Mouse (Mus musculus) limb, embryonic 12.5 days (tissue): ENCODE results near the gene Man1c1. TPM values are rescaled to one million over a fixed set of nuclear protein-coding genes. Genes with fewer than 3 reads are reported as not detected.

Source experiments
- ATAC-seq: fragments of 200-750 bp; cut with Nextera tagmentation; 2 replicates; pipeline ENCODE4 v1.8.0; 2017; ENCODE audit warnings: low read depth, moderate TSS enrichment; ENCODE audit not compliant: insufficient number of reproducible peaks, insufficient read depth, low FRiP score, low TSS enrichment
- H3K27ac ChIP-seq: fragments of 300-500 bp; sonication (generic); 2 replicates; pipeline ENCODE4 v1.5.1; 2016; ENCODE audit warnings: mild to moderate bottlenecking, moderate library complexity
- H3K27me3 ChIP-seq: fragments of 300-500 bp; sonication (generic); 2 replicates; pipeline ENCODE4 v1.6.1; 2016; ENCODE audit warnings: mild to moderate bottlenecking, moderate library complexity
- H3K36me3 ChIP-seq: fragments of 300-500 bp; sonication (generic); 2 replicates; pipeline ENCODE4 v1.6.1; 2016; ENCODE audit warnings: mild to moderate bottlenecking, moderate library complexity
- H3K4me1 ChIP-seq: fragments of 300-500 bp; sonication (generic); replicated peaks from 2 replicates; pipeline ENCODE4 v1.6.1; 2016
- H3K4me2 ChIP-seq: fragments of 300-500 bp; sonication (generic); 2 replicates; pipeline ENCODE4 v1.6.1; 2016; ENCODE audit warnings: mild to moderate bottlenecking, moderate library complexity
- H3K4me3 ChIP-seq: fragments of 300-500 bp; sonication (generic); replicated peaks from 2 replicates; pipeline ENCODE4 v1.5.1; 2016; ENCODE audit warnings: mild to moderate bottlenecking
- H3K9ac ChIP-seq: fragments of 300-500 bp; sonication (generic); replicated peaks from 2 replicates; pipeline ENCODE4 v1.6.1; 2016; ENCODE audit warnings: mild to moderate bottlenecking, moderate library complexity
- H3K9me3 ChIP-seq: fragments of 300-500 bp; sonication (generic); 2 replicates; pipeline ENCODE4 v1.6.1; 2016; ENCODE audit warnings: mild to moderate bottlenecking, moderate library complexity
- WGBS: fragments of 180-500 bp; shearing (Covaris S2); methylation state at CpG from one replicate; pipeline ENCODE4 v1.1.7; 2016; 5-methylcytosine and 5-hydroxymethylcytosine counted together
- polyA plus RNA-seq: library from polyadenylated mRNA; unstranded; fragments of >200 nt; fragmentation: Nextera tagmentation; extraction: Ambion mirVana; gene quantifications from 2 replicates; pipeline ENCODE4 v1.2.1, GENCODE M21; 2016

The Man1c1 gene
- polyA plus RNA-seq, 1 experiment from 2014 or later: 2.9 TPM

- Histone ChIP-seq H3K36me3 (peaks cover 63% of the 10 kb centered on the region), H3K27ac (no peak overlapping the region), H3K9ac (no peak overlapping the region), H3K4me2 (no peak overlapping the region), H3K9me3 (no peaks in the 10 kb centered on the region), H3K4me1 (peaks cover 8% of the 10 kb centered on the region), H3K4me3 (no peak overlapping the region), H3K27me3 (no peaks in the 10 kb centered on the region)
- no peak for ATAC-seq
- WGBS: 86% methylated on average over 10 of the region's 10 CpGs
These were observed 165.0 kb downstream of the Man1c1 start for GRCm38 (mm10) chr4:134538997-134539580.

- peak overlapping the region; percentile 50 for H3K9ac ChIP-seq
- no peak for ATAC-seq
- peak overlapping the region; percentile 95 for H3K4me3 ChIP-seq
- no peaks in the 10 kb centered on the region for H3K9me3 ChIP-seq
- peaks cover 41% of the 10 kb centered on the region for H3K36me3 ChIP-seq
- H3K27me3 ChIP-seq: no peaks in the 10 kb centered on the region
- H3K27ac ChIP-seq: peak overlapping the region; percentile 66; the same call in 1 of the 2 replicates
- H3K4me1 ChIP-seq: peaks cover 23% of the 10 kb centered on the region
- 18% methylated on average over 8 of the region's 8 CpGs for WGBS
- peak overlapping the region; percentile 77 for H3K4me2 ChIP-seq
These were observed 168.3 kb downstream of the Man1c1 start for GRCm38 (mm10) chr4:134535787-134536151.

- peaks cover 41% of the 10 kb centered on the region for H3K36me3 ChIP-seq
- peak within 1 kb of the TSS; percentile 88 for H3K27ac ChIP-seq
- under 1% methylated on average over 71 of the region's 71 CpGs for WGBS
- H3K9me3 ChIP-seq: no peaks in the 10 kb centered on the region
- H3K4me3 ChIP-seq: peak within 1 kb of the TSS; percentile 95
- H3K27me3 ChIP-seq: no peaks in the 10 kb centered on the region
- ATAC-seq: peak; percentile 95
- peak within 1 kb of the TSS; percentile 77 for H3K4me2 ChIP-seq
- peak within 1 kb of the TSS; percentile 88 for H3K9ac ChIP-seq
- peaks cover 23% of the 10 kb centered on the region for H3K4me1 ChIP-seq
These were observed 168.9 kb downstream of the Man1c1 start, which contains the start of gene Mtfr1l for GRCm38 (mm10) chr4:134534932-134535786. Gene Mtfr1l (minus strand): TSS chr4:134535387.

GRCm38 (mm10) chr4:134534124-134534886 lies 169.8 kb downstream of the Man1c1 start:
- peak overlapping the region; percentile 95 for H3K4me3 ChIP-seq
- no peaks in the 10 kb centered on the region for H3K9me3 ChIP-seq
- H3K27ac ChIP-seq: peak overlapping the region; percentile 88
- peaks cover 41% of the 10 kb centered on the region for H3K36me3 ChIP-seq
- under 1% methylated on average over 57 of the region's 57 CpGs for WGBS
- H3K4me1 ChIP-seq: peaks cover 23% of the 10 kb centered on the region
- no peak for ATAC-seq
- H3K9ac ChIP-seq: peak overlapping the region; percentile 88
- no peaks in the 10 kb centered on the region for H3K27me3 ChIP-seq
- peak overlapping the region; percentile 77 for H3K4me2 ChIP-seq

GRCm38 (mm10) chr4:134533421-134533820 lies 170.7 kb downstream of the Man1c1 start:
- H3K4me2 ChIP-seq: peak overlapping the region; percentile 77
- peaks cover 23% of the 10 kb centered on the region for H3K4me1 ChIP-seq
- no peaks in the 10 kb centered on the region for H3K27me3 ChIP-seq
- no peak for ATAC-seq
- peaks cover 41% of the 10 kb centered on the region for H3K36me3 ChIP-seq
- no peaks in the 10 kb centered on the region for H3K9me3 ChIP-seq
- H3K4me3 ChIP-seq: peak overlapping the region; percentile 95
- no peak overlapping the region for H3K9ac ChIP-seq
- WGBS: 80% methylated on average over 4 of the region's 4 CpGs
- no peak overlapping the region for H3K27ac ChIP-seq

GRCm38 (mm10) chr4:134532928-134533327 lies 171.2 kb downstream of the Man1c1 start:
- H3K4me1 ChIP-seq: peaks cover 23% of the 10 kb centered on the region
- H3K4me3 ChIP-seq: no peak overlapping the region
- H3K9ac ChIP-seq: no peak overlapping the region
- no peaks in the 10 kb centered on the region for H3K9me3 ChIP-seq
- no peak overlapping the region for H3K27ac ChIP-seq
- 79% methylated on average over 4 of the region's 4 CpGs for WGBS
- H3K4me2 ChIP-seq: no peak overlapping the region
- peaks cover 41% of the 10 kb centered on the region for H3K36me3 ChIP-seq
- H3K27me3 ChIP-seq: no peaks in the 10 kb centered on the region
- no peak for ATAC-seq

- H3K36me3 ChIP-seq: peaks cover 99% of the 10 kb centered on the region
- no peak overlapping the region for H3K4me2 ChIP-seq
- 87% methylated on average over 5 of the region's 5 CpGs for WGBS
- no peaks in the 10 kb centered on the region for H3K27me3 ChIP-seq
- H3K9ac ChIP-seq: no peak overlapping the region
- H3K4me3 ChIP-seq: no peak overlapping the region
- no peak overlapping the region for H3K27ac ChIP-seq
- no peaks in the 10 kb centered on the region for H3K4me1 ChIP-seq
- no peaks in the 10 kb centered on the region for H3K9me3 ChIP-seq
- ATAC-seq: no peak
These were observed 177.9 kb downstream of the Man1c1 start for GRCm38 (mm10) chr4:134526220-134526619.

- no peaks in the 10 kb centered on the region for H3K27me3 ChIP-seq
- peaks cover 98% of the 10 kb centered on the region for H3K36me3 ChIP-seq
- no peak overlapping the region for H3K4me2 ChIP-seq
- H3K9me3 ChIP-seq: no peaks in the 10 kb centered on the region
- no peaks in the 10 kb centered on the region for H3K4me1 ChIP-seq
- no peak overlapping the region for H3K9ac ChIP-seq
- H3K27ac ChIP-seq: no peak overlapping the region
- no peak overlapping the region for H3K4me3 ChIP-seq
- ATAC-seq: no peak
- WGBS: 66% methylated on average over 5 of the region's 5 CpGs
These were observed 178.3 kb downstream of the Man1c1 start for GRCm38 (mm10) chr4:134525806-134526205.

- Histone ChIP-seq H3K4me1 (no peaks in the 10 kb centered on the region), H3K9ac (no peak overlapping the region), H3K27me3 (no peaks in the 10 kb centered on the region), H3K4me3 (no peak overlapping the region), H3K36me3 (peaks cover 84% of the 10 kb centered on the region), H3K27ac (no peak overlapping the region), H3K9me3 (no peaks in the 10 kb centered on the region), H3K4me2 (no peak overlapping the region)
- ATAC-seq: no peak
- WGBS: 88% methylated on average over 4 of the region's 4 CpGs
These were observed 180.6 kb downstream of the Man1c1 start for GRCm38 (mm10) chr4:134523447-134523846.

GRCm38 (mm10) chr4:134519281-134519680 lies 184.8 kb downstream of the Man1c1 start:
- Histone ChIP-seq H3K27me3 (no peaks in the 10 kb centered on the region), H3K4me2 (no peak overlapping the region), H3K9ac (no peak overlapping the region), H3K36me3 (peaks cover 43% of the 10 kb centered on the region), H3K4me1 (no peaks in the 10 kb centered on the region), H3K4me3 (no peak overlapping the region), H3K27ac (no peak overlapping the region), H3K9me3 (no peaks in the 10 kb centered on the region)
- no peak for ATAC-seq

- Histone ChIP-seq H3K27me3 (no peaks in the 10 kb centered on the region), H3K4me1 (no peaks in the 10 kb centered on the region), H3K9me3 (no peaks in the 10 kb centered on the region), H3K4me3 (no peak overlapping the region), H3K4me2 (no peak overlapping the region), H3K36me3 (peaks cover 35% of the 10 kb centered on the region), H3K9ac (no peak overlapping the region), H3K27ac (no peak overlapping the region)
- 94% methylated on average over 4 of the region's 4 CpGs for WGBS
- no peak for ATAC-seq
These were observed 185.5 kb downstream of the Man1c1 start for GRCm38 (mm10) chr4:134518541-134518940.
